Mouse (Mus musculus): ENCODE data around the gene Ccni.

DNA sequence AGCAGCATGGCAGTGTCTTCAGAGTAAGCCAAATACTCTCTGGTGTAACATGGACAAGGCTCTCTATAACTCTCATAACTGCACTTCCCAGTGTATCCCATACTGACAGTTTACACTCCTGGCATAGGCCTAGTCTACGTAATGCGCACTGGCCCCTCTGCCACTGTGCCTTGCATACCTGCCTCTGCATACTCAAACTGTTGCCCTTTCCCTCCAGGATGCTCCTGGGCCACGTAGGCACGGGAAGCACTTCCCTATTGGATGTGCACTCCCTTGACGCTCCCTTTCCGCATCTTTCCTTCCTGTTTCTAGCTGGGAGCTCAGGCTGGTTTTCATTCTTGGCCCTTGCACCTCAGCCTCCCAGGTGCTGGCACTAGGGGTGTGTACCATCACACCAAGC, 21.7 kb downstream of the Ccni start:
- TF ChIP-seq EP300 (IDR thresholded peaks at IDR 0.05; ENCODE audit: low read depth in 1 of 2, low read length in 2 of 2) = no peak
- no peak for TF ChIP-seq GATA1 (IDR thresholded peaks at IDR 0.05; ENCODE audit: low read depth, low read length)
- no peak for TF ChIP-seq POLR2A (IDR thresholded peaks at IDR 0.05; ENCODE audit: control insufficient read depth in 1 of 2, insufficient read depth in 1 of 2, low read depth in 1 of 2, low read length in 2 of 2, poor library complexity in 1 of 2)
- no peak for TF ChIP-seq ETS1 (IDR thresholded peaks at IDR 0.05; ENCODE audit: low read depth, low read length)
- no peak for TF ChIP-seq UBTF (IDR thresholded peaks at IDR 0.05; ENCODE audit: borderline replicate concordance, insufficient read depth, low read depth, low read length)
- TF ChIP-seq TCF12 (IDR thresholded peaks at IDR 0.05; ENCODE audit: low read depth, low read length) = no peak
- TF ChIP-seq CTCF (IDR thresholded peaks at IDR 0.05 in 2 of 3, conservative IDR thresholded peaks at IDR 0.05 in 1 of 3; ENCODE audit: control insufficient read depth in 1 of 3, insufficient read depth in 1 of 3, low read depth in 2 of 3, low read length in 3 of 3, poor library complexity in 1 of 3, severe bottlenecking in 1 of 3) = no peak
